Mouse (Mus musculus) embryonic facial prominence, embryonic 14.5 days (tissue): ENCODE measurements at regions not wholly inside any gene's neighbourhood (a gene's known extent, or its start where the extent isn't known, plus 50 kb on each side); places are given as distances from the start of the nearest gene placed in this dataset. TPM values are rescaled to one million over a fixed set of nuclear protein-coding genes. Genes with fewer than 3 reads are reported as not detected.

Source experiments
- ATAC-seq: fragments of 200-750 bp; cut with Nextera tagmentation; 2 replicates; pipeline ENCODE4 v1.8.0; 2017; ENCODE audit warnings: low read depth, moderate number of reproducible peaks, moderate TSS enrichment
- DNase-seq: peaks from one replicate; pipeline ENCODE4 v3.0.0-alpha.2; 2015; ENCODE audit warnings: low spot score
- H3K27ac ChIP-seq: fragments of 300-500 bp; sonication (generic); replicated peaks from 2 replicates; pipeline ENCODE4 v1.5.1; 2014; ENCODE audit warnings: low read depth, mild to moderate bottlenecking, low read length, moderate library complexity
- H3K27me3 ChIP-seq: fragments of 300-500 bp; sonication (generic); replicated peaks from 2 replicates; pipeline ENCODE4 v1.6.1; 2014; ENCODE audit warnings: low read length; ENCODE audit not compliant: control insufficient read depth, insufficient read depth
- H3K36me3 ChIP-seq: fragments of 300-500 bp; sonication (generic); 2 replicates; pipeline ENCODE4 v1.6.1; 2014; ENCODE audit warnings: low read length, mixed read lengths; ENCODE audit not compliant: control insufficient read depth, insufficient read depth
- H3K4me1 ChIP-seq: fragments of 300-500 bp; sonication (generic); 2 replicates; pipeline ENCODE4 v1.6.1; 2014; ENCODE audit warnings: antibody characterized with exemption, low read length; ENCODE audit not compliant: control insufficient read depth, insufficient read depth
- H3K4me2 ChIP-seq: fragments of 300-500 bp; sonication (generic); 2 replicates; pipeline ENCODE4 v1.6.1; 2014; ENCODE audit warnings: low read depth, mild to moderate bottlenecking, low read length, moderate library complexity, mixed read lengths
- H3K4me3 ChIP-seq: fragments of 300-500 bp; sonication (generic); 2 replicates; pipeline ENCODE4 v1.5.1; 2014; ENCODE audit warnings: low read depth, mild to moderate bottlenecking, low read length
- H3K9ac ChIP-seq: fragments of 300-500 bp; sonication (generic); 2 replicates; pipeline ENCODE4 v1.6.1; 2014; ENCODE audit warnings: low read depth, mild to moderate bottlenecking, low read length, moderate library complexity, mixed read lengths
- H3K9me3 ChIP-seq: fragments of 300-500 bp; sonication (generic); 2 replicates; pipeline ENCODE4 v1.6.1; 2016; ENCODE audit warnings: low read length; ENCODE audit not compliant: control insufficient read depth
- WGBS: fragments of 180-500 bp; shearing (Covaris S2); extraction: QIAGEN DNeasy Blood & Tissue Kit; methylation state at CpG from one replicate; pipeline ENCODE4 v1.1.7; 2014; 5-methylcytosine and 5-hydroxymethylcytosine counted together
- microRNA-seq: library from miRNA; unstranded; fragments of <30 nt; microRNA quantifications from one replicate; pipeline ENCODE4, GENCODE M21; 2016; ENCODE audit warnings: borderline number of aligned reads

- Histone ChIP-seq H3K36me3 (no peaks in the 10 kb centered on the region), H3K27me3 (no peaks in the 10 kb centered on the region), H3K4me3 (no peak overlapping the region), H3K4me2 (no peak overlapping the region), H3K9ac (no peak overlapping the region), H3K4me1 (no peaks in the 10 kb centered on the region), H3K9me3 (no peaks in the 10 kb centered on the region), H3K27ac (no peak overlapping the region)
- 76% methylated on average over 7 of the region's 7 CpGs for WGBS
- ATAC-seq (no peak), DNase-seq (peak; percentile 3)
These were observed 63.4 kb upstream of the Syt1 start for GRCm38 (mm10) chr10:109074218-109074617.

Small RNA genes in the stretch of these regions (microRNA-seq; reads per million reads assigned to microRNA genes)
- not detected for gene Gm44495
